Mouse (Mus musculus): ENCODE measurements around the gene Gm17617.
"Not testable (repeated sequence)": the region's sequence is repeated elsewhere in the genome, so short reads cannot be mapped to it uniquely, and the experiment has no call there.

The Gm17617 gene

DNA sequence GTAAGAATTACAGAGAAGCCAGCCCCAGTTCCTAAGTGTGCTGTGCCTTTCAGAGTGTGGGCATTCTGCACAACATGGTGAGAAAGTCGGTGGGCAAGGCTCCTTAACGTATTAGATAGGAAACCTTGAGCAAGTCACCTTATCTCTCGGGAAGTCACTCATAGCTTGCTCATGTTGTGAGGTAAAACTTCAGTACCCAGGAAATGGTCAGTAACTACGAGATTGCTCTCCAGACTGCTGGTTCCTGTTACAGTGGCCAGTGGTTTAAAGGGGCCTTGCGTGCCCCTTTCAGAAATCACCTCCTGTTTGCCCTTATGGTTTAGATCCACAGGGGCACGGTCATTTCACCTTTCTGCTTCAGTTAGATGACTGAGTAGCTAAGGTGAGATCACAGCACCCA, 19.0 kb downstream of the Gm17617 start:
- DNase-seq: no peak

DNA sequence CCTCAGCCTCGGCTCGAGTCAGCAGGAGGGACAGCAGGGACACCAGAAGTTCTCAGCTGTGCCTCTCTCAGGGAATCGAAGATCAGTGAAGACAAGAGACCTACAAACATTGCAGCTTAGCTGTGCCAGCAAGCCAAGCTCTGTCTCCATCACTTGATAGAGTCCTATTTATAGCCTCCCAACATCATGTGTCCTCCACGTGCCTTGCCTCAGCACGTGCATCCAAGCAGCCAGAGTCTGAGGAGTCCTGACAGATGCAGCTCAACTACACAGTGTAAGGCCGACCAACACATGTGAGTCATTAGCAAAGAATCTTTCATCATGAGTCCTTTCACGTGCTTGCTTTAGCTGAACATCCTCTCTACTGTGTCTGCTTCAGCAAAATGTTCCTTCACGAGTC, 25.7 kb downstream of the Gm17617 start:
- DNase-seq: no peak

DNA sequence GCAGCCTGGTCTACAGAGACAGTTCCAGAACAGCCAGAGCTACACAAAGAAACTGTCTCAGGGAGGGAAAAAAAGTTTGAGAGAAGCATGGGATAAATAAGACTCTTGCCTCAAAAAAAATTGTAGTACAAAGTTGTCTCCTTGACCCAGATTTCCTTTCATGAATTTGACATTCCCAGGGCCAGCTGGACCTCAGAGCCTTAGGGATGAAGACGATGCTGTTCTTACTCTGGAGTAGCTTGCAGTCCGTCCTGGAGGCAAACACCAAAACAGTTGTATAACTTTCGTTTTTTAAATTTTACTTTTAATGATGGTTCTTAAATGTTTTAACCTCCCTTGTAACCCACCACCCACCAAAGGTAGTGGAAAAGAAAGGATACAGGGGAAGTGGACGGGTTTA, 26.2 kb downstream of the Gm17617 start:
- DNase-seq: no peak

- peak; percentile 12 to 16 for DNase-seq
Measured at GRCm38 (mm10) chr13:55105953-55106691, 27.2 kb downstream of the Gm17617 start.

- DNase-seq: peak; percentile 96 to 97
Measured at GRCm38 (mm10) chr13:55105045-55105952, 28.0 kb downstream of the Gm17617 start, which contains the start of gene Zfp346. TSS of gene Zfp346 (plus strand) at chr13:55105311.

DNA sequence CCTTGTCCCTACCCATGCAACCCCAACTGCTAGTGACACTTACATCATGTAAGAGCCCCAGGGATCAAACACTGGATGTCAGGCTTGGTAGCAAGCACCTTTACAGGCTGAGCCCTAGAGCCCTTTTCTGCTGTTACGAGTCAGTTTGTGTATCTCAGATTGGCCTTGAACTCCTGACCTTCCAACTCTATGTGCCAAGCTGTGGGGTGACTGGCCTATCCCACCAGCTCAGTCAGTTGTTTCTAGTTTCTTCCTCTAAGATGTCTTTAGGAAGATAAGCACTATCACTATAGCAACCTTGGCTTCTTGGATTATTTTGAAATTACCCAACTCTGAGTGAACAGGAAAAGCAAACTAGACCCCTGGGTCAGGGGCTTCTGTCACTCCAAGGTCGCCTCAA, 30.0 kb downstream of the Gm17617 start:
- DNase-seq: no peak

- DNase-seq: no peak
Measured at GRCm38 (mm10) chr13:55102366-55102765, 31.0 kb downstream of the Gm17617 start.

- no peak for DNase-seq
Measured at GRCm38 (mm10) chr13:55101627-55102026, 31.7 kb downstream of the Gm17617 start.

GRCm38 (mm10) chr13:55099726-55100478, 33.4 kb downstream of the Gm17617 start, which contains the start of gene Uimc1:
TSS of gene Uimc1 (minus strand) at chr13:55100300.
- DNase-seq: peak; percentile 73 to 75

DNA sequence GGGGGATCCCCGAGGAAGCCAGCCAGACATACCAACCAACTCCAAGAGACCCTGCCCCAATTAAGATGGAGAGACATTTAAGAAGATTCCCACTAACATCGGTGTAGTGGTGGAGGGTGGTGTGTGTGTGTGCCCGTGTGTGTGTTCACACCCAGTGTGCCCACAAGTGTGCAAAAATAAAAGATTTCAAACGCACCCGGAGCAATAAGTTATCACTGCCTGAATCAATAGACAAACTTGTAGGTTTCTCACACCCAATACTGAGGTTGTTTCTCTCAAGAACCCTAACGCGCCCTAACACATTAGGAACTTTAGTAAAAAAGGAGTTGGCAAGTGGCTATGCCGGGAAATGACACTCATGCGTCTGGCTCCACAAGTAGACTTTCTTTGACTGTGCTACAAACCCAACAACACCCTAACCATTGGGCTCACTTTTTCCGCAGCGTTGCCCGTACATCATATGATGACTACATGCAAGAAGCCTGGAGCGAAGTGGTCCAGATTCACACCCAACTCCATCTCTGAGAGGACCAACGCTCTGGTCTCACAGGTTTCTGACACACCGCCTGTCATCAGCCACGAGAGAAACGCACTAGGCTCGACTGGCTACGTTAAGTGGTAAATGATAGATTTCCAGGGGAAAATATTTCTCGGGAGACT, 34.2 kb downstream of the Gm17617 start:
- DNase-seq: peak in 1 of 2 experiments; percentile 29

GRCm38 (mm10) chr13:55097841-55098240, 35.5 kb downstream of the Gm17617 start:
- not testable (repeated sequence) for DNase-seq

DNA sequence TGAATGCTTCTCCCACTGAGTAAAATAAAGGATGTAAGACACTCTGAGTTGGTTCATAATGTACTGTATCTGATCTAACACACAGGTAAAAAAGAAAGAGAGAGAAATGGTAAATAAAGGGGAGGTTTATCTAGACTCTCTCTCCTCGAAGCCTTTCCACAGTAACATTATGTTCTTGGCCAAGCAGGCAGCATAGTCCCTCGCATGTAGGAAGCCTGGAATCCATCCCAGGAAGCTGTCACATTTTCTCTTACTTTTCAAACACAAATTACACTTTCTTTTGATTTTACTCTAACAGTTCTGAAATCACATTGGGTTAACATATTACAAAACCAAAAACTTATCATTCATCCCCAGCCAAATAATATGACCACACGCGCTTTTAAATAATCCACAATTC, 40.8 kb downstream of the Gm17617 start:
- no peak for DNase-seq
